Mouse (Mus musculus) intestine, embryonic 16.5 days (tissue): ENCODE results near the gene Runx1. TPM values are rescaled to one million over a fixed set of nuclear protein-coding genes. Genes with fewer than 3 reads are reported as not detected.

Experiments
- ATAC-seq: fragments of 200-750 bp; cut with Nextera tagmentation; 2 replicates; pipeline ENCODE4 v1.8.0; 2017; ENCODE audit warnings: moderate TSS enrichment, moderate library complexity
- H3K27ac ChIP-seq: fragments of 300-500 bp; sonication (generic); 2 replicates; pipeline ENCODE4 v1.5.1; 2014; ENCODE audit warnings: mild to moderate bottlenecking, low read length
- H3K27me3 ChIP-seq: fragments of 300-500 bp; sonication (generic); replicated peaks from 2 replicates; pipeline ENCODE4 v1.6.1; 2014; ENCODE audit warnings: low read length, control low read depth, mixed read lengths; ENCODE audit not compliant: control insufficient read depth, insufficient read depth
- H3K36me3 ChIP-seq: fragments of 300-500 bp; sonication (generic); 2 replicates; pipeline ENCODE4 v1.6.1; 2014; ENCODE audit warnings: low read length, control low read depth; ENCODE audit not compliant: control insufficient read depth, insufficient read depth
- H3K4me1 ChIP-seq: fragments of 300-500 bp; sonication (generic); 2 replicates; pipeline ENCODE4 v1.6.1; 2014; ENCODE audit warnings: low read length, control low read depth, mixed read lengths; ENCODE audit not compliant: control insufficient read depth, insufficient read depth
- H3K4me2 ChIP-seq: fragments of 300-500 bp; sonication (generic); 2 replicates; pipeline ENCODE4 v1.6.1; 2014; ENCODE audit warnings: low read depth, low read length, control low read depth
- H3K4me3 ChIP-seq: fragments of 300-500 bp; sonication (generic); 2 replicates; pipeline ENCODE4 v1.5.1; 2014; ENCODE audit warnings: mild to moderate bottlenecking, low read length
- H3K9ac ChIP-seq: fragments of 300-500 bp; sonication (generic); 2 replicates; pipeline ENCODE4 v1.6.1; 2014; ENCODE audit warnings: low read depth, low read length
- H3K9me3 ChIP-seq: fragments of 300-500 bp; sonication (generic); 2 replicates; pipeline ENCODE4 v1.6.1; 2016; ENCODE audit warnings: low read length, control low read depth; ENCODE audit not compliant: control insufficient read depth
- WGBS: fragments of 180-500 bp; shearing (Covaris S2); extraction: QIAGEN DNeasy Blood & Tissue Kit; methylation state at CpG from one replicate; pipeline ENCODE4 v1.1.7; 2014; 5-methylcytosine and 5-hydroxymethylcytosine counted together
- polyA plus RNA-seq: library from polyadenylated mRNA; unstranded; fragments of >200 nt; fragmentation: Nextera tagmentation; extraction: Ambion mirVana; gene quantifications from 2 replicates; pipeline ENCODE4 v1.2.1, GENCODE M21; 2015

The Runx1 gene
- 1.9 and 2.3 TPM in 2 replicates for polyA plus RNA-seq

DNA sequence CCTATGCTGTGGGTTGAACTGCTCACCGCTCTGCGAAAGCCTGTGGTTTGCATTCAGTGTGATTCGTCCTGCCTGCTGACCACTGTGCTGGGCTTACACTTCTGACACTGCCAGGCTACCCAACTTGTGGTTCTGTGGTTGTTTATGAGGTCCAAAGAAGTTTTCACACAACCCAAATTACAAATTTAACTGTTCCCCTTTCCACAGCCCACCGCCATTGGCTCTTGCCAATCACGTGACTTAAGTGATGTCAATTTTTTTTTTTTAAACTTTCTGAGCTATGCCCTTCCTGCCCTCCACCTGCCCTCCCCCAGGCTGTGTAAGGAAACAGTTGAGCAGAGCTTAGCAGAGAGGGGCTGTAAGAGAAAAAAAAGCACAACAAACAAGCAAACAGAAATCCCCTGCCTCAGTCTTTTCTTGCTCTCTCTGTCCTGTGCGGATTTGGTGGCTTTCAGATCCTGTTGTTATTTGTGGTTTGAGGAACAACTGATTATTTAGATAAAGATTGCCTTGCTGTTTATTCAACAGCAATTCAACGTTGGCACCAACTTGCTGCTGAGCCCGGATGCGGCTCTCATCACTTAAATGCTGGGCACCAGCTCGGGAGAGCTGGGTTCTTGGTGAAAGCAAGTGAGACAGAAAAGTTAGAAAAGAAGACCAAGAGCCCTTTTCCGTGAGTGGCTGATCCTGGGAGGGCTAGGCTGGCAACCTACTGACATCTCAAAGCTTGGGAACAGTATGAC lies at the start of gene Runx1:
Gene Runx1 (minus strand): TSS at position 242 of the 743 bp plus-strand sequence.
- ATAC-seq, result no peak
- Histone ChIP-seq H3K4me3 (no peak within 1 kb of the TSS), H3K36me3 (no peaks in the 10 kb centered on the region), H3K4me2 (no peak within 1 kb of the TSS), H3K9me3 (no peaks in the 10 kb centered on the region), H3K9ac (no peak within 1 kb of the TSS), H3K4me1 (peaks cover 3% of the 10 kb centered on the region), H3K27ac (no peak within 1 kb of the TSS), H3K27me3 (no peaks in the 10 kb centered on the region)
- WGBS, result 88% methylated on average over 11 of the region's 11 CpGs

DNA sequence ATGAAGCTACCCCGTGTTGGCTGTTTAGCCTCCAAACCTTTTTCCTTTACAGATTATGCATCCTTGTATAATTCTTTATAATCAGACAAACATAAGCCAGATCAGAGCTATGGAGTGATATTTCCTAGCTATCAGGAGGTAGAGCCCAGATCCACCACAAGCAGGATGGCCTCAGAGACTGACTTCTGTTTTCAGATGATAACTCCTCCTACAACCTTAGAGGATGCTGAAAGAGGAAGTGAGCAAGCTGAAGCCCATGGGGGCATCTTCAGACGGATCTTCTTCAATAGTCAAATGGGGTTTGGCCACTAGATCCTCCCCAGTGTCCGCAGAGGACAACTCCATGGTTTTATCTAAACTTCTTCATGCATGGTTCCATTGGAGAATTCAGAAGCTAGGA lies 48.1 kb upstream of the Runx1 start:
- no peak for ATAC-seq
- no peak overlapping the region for H3K9ac ChIP-seq
- H3K4me1 ChIP-seq, result no peaks in the 10 kb centered on the region
- H3K4me2 ChIP-seq, result no peak overlapping the region
- WGBS, result 86% methylated on average over 3 of the region's 3 CpGs
- H3K27me3 ChIP-seq, result no peaks in the 10 kb centered on the region
- H3K27ac ChIP-seq, result no peak overlapping the region
- no peak overlapping the region for H3K4me3 ChIP-seq
- H3K36me3 ChIP-seq, result no peaks in the 10 kb centered on the region
- no peaks in the 10 kb centered on the region for H3K9me3 ChIP-seq

DNA sequence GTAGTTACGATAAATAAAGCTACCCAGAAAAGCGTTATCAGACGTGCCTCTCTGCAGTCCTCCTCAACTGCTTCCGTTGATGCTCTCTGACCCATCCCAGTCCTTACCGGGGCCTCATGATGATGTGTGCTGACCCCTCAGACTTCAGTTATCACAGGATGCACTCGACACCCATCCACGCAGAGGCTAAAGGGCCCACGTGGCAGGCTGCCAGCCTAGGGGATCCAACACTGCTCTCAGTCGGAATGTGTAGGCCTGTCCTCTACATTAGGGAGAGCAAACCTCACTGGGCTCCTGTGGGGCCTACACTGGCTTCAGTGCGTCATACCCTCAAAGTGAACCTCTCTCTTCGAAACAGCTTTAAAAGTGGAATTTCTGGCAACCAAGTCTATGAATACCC lies 45.8 kb upstream of the Runx1 start:
- H3K27me3 ChIP-seq, result no peaks in the 10 kb centered on the region
- no peak for ATAC-seq
- H3K9ac ChIP-seq, result no peak overlapping the region
- H3K9me3 ChIP-seq, result no peaks in the 10 kb centered on the region; the same call in 1 of the 2 replicates
- H3K4me2 ChIP-seq, result no peak overlapping the region
- no peak overlapping the region for H3K27ac ChIP-seq
- WGBS, result 78% methylated on average over 11 of the region's 11 CpGs
- H3K4me1 ChIP-seq, result no peaks in the 10 kb centered on the region
- no peaks in the 10 kb centered on the region for H3K36me3 ChIP-seq
- H3K4me3 ChIP-seq, result no peak overlapping the region

DNA sequence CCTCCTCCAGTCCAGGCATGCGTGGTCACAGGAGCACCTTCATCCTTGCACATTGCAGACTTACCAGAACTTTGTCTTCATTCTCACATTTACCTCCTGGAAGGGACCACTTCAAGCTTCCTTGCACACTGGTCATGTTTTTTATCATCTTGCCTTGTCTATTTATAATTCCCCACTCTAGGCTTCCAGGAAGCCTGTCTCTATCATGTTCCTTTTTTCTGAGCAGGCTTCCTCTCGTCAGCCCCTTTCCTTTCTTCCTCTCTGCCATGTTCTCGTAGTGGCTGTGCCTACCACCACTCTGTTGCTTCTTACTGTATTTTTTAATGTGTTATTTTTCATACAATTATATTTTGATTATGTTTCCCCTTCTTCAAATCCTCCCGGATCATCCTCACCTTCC lies 42.6 kb upstream of the Runx1 start:
- ATAC-seq, result no peak
- Histone ChIP-seq H3K4me2 (no peak overlapping the region), H3K27ac (no peak overlapping the region), H3K27me3 (no peaks in the 10 kb centered on the region), H3K36me3 (no peaks in the 10 kb centered on the region), H3K9ac (no peak overlapping the region), H3K4me1 (no peaks in the 10 kb centered on the region), H3K9me3 (no peaks in the 10 kb centered on the region; the same call in 1 of the 2 replicates), H3K4me3 (no peak overlapping the region)
- 82% methylated on average over 4 of the region's 4 CpGs for WGBS

DNA sequence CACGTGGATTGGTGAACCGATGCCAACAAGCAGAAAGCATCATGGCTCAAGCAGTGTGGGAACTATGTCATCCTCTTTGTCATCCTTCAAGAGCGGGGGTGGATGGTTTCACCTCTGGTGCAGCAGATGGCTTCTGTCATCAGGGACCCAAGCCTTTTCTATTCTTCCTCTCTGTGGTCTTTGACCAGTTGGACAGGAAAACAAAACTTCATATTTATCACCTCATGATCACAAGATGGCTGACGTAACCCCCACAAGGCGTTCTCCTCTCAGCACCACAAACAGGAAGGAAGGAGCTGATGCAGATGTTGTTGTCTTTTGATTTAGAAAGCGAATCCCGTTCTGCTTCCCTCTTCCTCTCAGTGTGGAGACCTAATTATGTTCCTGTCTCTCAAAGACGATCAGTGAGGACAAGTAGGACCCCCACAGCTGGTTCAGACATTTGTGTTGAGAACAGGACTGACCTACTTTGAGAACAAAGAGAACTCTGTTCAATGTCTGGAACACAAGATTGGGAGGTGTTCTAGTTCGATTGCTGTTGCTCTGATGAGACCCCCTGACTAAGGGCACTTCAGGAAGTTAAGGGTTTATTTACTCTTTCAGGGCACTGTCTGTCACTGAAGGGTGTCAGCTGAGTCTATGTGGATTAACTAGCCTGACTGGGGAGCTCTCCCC lies 41.4 kb upstream of the Runx1 start:
- Histone ChIP-seq H3K4me3 (no peak overlapping the region), H3K27ac (no peak overlapping the region), H3K4me1 (no peaks in the 10 kb centered on the region), H3K4me2 (no peak overlapping the region), H3K9ac (no peak overlapping the region), H3K27me3 (no peaks in the 10 kb centered on the region), H3K36me3 (no peaks in the 10 kb centered on the region), H3K9me3 (no peaks in the 10 kb centered on the region; the same call in 1 of the 2 replicates)
- WGBS, result 72% methylated on average over 9 of the region's 9 CpGs
- ATAC-seq, result no peak

DNA sequence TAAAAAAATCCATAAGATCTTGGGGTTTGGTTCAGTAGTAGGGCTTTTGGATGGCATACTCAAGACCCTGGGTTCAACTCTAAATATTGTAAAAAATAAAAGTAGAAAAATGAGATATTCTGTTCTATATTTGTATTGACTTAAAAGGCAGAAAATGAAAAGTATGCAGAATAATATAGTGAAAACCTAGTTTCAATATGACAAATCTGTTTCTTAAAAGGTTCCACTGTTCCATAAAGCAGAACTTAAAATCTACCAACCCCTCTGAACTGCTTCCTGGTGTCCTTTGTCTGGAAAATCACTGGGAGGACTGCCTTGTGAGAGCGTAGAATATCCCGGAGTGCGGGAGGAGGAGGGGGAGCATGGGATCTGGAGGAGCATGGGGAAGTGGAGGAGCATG lies 39.4 kb upstream of the Runx1 start:
- WGBS, result 87% methylated on average over 3 of the region's 3 CpGs
- no peaks in the 10 kb centered on the region for H3K4me1 ChIP-seq

DNA sequence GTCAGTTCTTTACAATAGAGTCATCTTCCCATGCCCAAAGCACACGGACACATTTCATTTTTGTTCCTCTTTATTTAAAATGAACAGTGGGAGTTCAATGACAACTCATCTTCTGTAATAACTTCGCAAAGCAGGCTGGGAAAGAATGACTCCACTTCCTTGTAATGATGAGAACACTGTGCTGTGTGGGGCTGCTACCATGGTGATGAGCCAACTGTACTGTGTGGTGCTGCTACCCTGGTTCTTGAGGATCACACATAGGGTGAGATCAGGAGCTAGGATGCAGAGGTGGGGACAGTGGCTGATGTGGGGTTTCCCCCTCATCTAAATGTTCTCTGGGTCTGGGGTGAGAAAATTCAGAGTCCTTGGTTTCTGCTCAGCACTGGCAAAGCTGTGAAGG lies 38.2 kb upstream of the Runx1 start:
- no peak for ATAC-seq
- Histone ChIP-seq H3K27me3 (no peaks in the 10 kb centered on the region), H3K27ac (no peak overlapping the region), H3K9ac (no peak overlapping the region), H3K4me2 (no peak overlapping the region), H3K4me1 (no peaks in the 10 kb centered on the region), H3K4me3 (no peak overlapping the region), H3K36me3 (no peaks in the 10 kb centered on the region), H3K9me3 (no peaks in the 10 kb centered on the region; the same call in 1 of the 2 replicates)
- 78% methylated on average over 2 of the region's 2 CpGs for WGBS

More for the DNA sequence above, 39.4 kb upstream of the Runx1 start:
- H3K4me3 ChIP-seq, result no peak overlapping the region
- no peaks in the 10 kb centered on the region for H3K36me3 ChIP-seq
- no peak for ATAC-seq
- H3K9ac ChIP-seq, result no peak overlapping the region
- H3K27ac ChIP-seq, result no peak overlapping the region
- no peaks in the 10 kb centered on the region; the same call in 1 of the 2 replicates for H3K9me3 ChIP-seq
- no peaks in the 10 kb centered on the region for H3K27me3 ChIP-seq
- no peak overlapping the region for H3K4me2 ChIP-seq

DNA sequence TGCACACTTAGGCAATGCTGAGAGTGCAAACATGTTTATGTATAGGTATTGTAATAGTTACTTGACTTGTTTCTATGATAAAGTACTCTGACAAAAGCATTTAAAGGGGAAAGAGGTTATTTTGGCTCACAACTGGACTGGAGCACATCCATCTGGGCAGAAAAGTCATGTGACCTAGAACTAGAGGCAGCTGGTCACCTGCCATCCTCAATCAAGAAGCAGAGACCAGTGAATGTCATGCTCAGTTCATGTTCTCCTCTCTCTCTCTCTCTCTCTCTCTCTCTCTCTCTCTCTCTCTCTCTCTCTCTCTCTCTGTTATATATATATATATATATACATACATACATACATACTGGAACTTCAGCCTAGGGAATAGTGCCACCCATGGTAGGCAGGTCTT lies 37.2 kb upstream of the Runx1 start:
- no peak for ATAC-seq
- Histone ChIP-seq H3K36me3 (no peaks in the 10 kb centered on the region), H3K4me3 (no peak overlapping the region), H3K9me3 (no peaks in the 10 kb centered on the region; the same call in 1 of the 2 replicates), H3K9ac (no peak overlapping the region), H3K4me2 (no peak overlapping the region), H3K27me3 (no peaks in the 10 kb centered on the region), H3K4me1 (no peaks in the 10 kb centered on the region), H3K27ac (no peak overlapping the region)

DNA sequence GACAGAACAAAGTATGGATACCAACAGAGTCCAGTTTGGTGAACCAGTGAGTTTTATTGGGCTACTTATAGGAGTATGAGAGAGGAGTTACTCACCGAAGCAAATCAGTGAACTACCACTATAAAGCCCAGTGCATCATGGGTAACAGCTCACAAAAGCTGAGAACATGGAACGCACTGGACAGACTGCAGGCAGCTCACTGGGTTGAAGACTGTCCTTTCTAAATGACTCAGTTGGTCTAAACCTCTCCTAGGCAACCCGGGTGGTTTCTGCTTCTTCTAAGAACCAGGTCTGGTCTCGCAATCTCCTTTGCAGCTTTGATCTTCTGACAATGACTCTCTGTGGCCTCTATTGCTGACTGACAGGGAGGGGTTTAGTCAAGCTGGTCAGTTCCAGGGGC lies 36.5 kb upstream of the Runx1 start:
- H3K27ac ChIP-seq, result no peak overlapping the region
- no peaks in the 10 kb centered on the region for H3K4me1 ChIP-seq
- H3K4me3 ChIP-seq, result no peak overlapping the region
- H3K27me3 ChIP-seq, result no peaks in the 10 kb centered on the region
- no peak overlapping the region for H3K9ac ChIP-seq
- no peak overlapping the region for H3K4me2 ChIP-seq
- no peak for ATAC-seq
- H3K9me3 ChIP-seq, result no peaks in the 10 kb centered on the region
- 80% methylated on average over 4 of the region's 4 CpGs for WGBS
- H3K36me3 ChIP-seq, result no peaks in the 10 kb centered on the region
